Mouse (Mus musculus): ENCODE measurements around the gene Cdk2ap2.

Cdk2ap2 gene

DNA sequence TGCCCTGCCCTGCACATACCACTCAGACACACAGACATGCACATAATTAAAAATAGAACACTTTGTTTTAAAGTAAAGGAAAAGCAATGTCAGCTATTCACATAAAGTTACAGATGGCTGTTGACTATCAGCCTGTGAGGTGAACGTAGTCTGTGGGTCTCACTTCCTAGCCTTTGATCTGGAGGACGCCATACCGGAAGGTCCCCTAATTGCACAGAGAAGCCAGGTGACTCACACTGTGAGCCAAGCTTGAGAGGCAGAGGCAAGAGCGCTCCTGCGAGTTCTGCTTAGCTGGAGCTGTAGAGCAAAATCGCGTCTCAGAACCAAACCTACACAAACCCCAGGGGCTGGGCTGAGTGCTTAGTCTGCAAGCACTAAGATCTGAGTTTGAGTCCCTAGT lies 3.2 kb upstream of the Cdk2ap2 start:
- in situ Hi-C loops (cut with MboI, MseI): loop anchor here (5.0 kb wide), 1 partner anchor 36 kb away; the partner anchor contains the start of gene Gstp3

DNA sequence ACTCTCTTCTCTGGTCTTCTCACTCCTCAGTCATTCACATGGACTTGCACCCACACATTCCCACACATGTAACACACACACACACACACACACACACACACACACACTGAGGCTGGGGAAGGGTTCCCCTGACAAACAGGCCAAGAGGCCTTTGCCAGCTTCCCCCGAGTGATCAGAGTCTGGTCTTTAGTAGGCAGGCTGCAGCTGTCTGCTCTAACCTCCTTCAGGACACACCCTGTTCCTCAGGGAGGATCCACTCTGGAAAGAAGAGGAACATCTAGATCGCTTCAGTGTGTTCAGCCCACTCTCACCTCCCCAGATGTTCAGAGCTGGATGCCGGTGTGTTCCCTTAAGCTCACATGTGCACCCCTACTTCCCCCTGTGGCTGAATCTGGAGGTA lies 2.6 kb upstream of the Cdk2ap2 start:
- in situ Hi-C loops (cut with MboI, MseI): loop anchor here (5.0 kb wide), 1 partner anchor 37 kb away; the partner anchor contains the start of gene Gstp3

DNA sequence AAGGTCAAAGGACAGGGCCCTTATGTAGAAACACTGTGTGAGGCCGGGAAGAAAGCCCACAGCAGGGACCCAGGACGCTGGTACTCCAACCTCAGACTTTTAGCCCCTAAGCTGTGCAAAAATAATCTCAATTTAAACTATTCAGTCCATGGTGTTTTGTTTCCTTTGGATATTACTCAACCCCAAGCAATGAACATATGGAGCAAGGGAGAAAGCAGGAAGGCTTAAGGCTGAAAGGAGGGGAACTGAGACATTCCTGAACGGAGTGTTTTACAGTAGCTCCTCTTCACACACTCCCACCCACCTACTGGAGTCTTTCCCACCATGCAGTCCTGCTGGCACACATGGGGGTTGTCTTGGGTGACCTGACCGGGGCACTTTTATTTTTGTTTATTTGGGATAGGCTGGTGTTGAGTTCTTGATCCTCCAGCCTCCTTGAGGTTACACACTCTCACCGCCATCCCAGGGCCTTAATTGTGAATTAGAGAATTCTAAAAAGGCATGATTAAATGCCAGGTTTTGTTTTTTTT lies 2.1 kb upstream of the Cdk2ap2 start:
- in situ Hi-C loops (cut with MboI, MseI): loop anchor here (5.0 kb wide), 2 partner anchors 38 to 47 kb away; partner anchors contain the start of genes Cabp4 and Gstp3

GRCm38 (mm10) chr19:4095802-4096201 lies 1.2 kb upstream of the Cdk2ap2 start:
- in situ Hi-C loops (cut with MboI, MseI): loop anchor here (5.0 kb wide), 1 partner anchor 46 kb away; the partner anchor contains the start of gene Cabp4

- in situ Hi-C loops (cut with MboI, MseI): loop anchor here (5.0 kb wide), 1 partner anchor 45 kb away; the partner anchor contains the start of gene Cabp4
Measured at GRCm38 (mm10) chr19:4097441-4097825, 451 bp downstream of the Cdk2ap2 start.

DNA sequence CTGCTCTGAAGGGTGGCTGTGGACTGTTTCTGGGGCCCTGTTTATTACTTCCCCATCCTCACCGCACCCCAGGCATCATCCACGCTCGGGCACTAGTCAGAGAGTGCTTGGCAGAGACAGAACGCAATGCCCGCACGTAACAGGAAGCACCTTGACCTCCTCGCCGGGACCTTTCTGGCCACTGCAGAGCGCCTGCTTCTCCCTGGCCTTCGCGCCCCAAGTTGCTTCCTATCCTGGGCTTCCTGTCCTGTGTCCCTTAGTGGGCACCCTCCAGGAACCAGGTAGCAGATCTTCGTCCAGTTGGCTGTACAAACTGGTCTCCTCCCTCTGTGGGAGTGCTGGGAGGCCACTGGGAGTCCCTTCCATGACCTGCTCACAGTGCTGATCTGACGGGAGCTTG lies 1.4 kb downstream of the Cdk2ap2 start:
- in situ Hi-C loops (cut with MboI, MseI): loop anchor here (5.0 kb wide), 1 partner anchor 44 kb away; the partner anchor contains the start of gene Cabp4

DNA sequence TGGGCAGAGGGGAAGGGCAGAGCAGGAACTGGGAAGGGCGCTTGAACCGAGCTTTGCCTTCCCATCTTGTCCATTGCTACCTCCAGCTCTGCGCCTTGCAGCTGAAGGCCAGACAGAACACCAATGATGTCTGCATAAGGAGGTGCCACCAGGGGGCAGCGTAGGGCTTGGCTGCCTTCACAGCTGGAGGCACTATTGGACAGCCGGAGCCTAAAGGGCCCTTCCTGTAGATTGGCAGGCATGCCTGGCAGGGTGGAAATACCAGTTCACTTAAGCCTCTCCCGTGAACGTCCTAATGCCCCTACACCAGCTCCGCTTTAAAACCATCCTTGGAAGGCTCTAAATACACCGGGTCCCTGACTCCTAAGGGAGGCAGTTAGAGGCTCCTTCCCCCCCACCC lies 2.1 kb downstream of the Cdk2ap2 start:
- in situ Hi-C loops (cut with MboI, MseI): loop anchor here (5.0 kb wide), 1 partner anchor 43 kb away; the partner anchor contains the start of gene Cabp4

GRCm38 (mm10) chr19:4099837-4100717 lies 3.1 kb downstream of the Cdk2ap2 start, which contains the start of gene Pitpnm1:
Pitpnm1 (plus strand) TSS chr19:4099998.
- in situ Hi-C loops (cut with MboI, MseI): loop anchor here (5.0 kb wide), 1 partner anchor 42 kb away; the partner anchor contains the start of gene Cabp4

DNA sequence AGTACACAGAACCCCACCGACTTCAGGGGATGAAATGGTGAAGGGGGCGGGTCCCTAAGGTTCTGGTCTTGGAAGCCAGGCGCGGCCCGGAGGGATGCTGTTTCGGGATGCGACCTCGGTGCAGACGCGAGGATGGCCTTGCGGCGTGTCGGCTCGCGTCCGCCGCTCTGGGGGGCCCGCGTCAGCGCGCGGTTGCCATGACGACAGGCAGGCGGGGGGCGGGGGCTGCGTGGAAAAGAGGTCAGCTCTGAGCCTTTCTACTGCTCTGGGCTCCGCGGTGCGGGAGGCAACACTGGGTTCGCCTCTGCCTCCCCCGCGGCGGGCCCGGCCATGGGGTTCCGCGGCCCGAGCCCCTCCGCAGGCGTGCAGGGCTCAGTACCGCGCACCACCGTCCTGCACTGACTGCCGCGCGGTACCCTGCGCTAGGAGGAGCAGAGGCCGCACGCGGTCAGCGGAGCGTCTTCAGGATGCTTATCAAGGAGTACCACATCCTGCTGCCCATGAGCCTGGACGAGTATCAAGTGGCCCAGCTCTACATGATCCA lies 3.8 kb downstream of the Cdk2ap2 start:
- in situ Hi-C loops (cut with MboI, MseI): no loop called here

GRCm38 (mm10) chr19:4101466-4101865 lies 4.5 kb downstream of the Cdk2ap2 start:
- in situ Hi-C loops (cut with MboI, MseI): no loop called here

- in situ Hi-C loops (cut with MboI, MseI): no loop called here
Measured at GRCm38 (mm10) chr19:4102049-4102448, 5.1 kb downstream of the Cdk2ap2 start.

- in situ Hi-C loops (cut with MboI, MseI): no loop called here
Measured at GRCm38 (mm10) chr19:4102626-4103025, 5.6 kb downstream of the Cdk2ap2 start.

GRCm38 (mm10) chr19:4103294-4103693 lies 6.3 kb downstream of the Cdk2ap2 start:
- in situ Hi-C loops (cut with MboI, MseI): no loop called here

GRCm38 (mm10) chr19:4103792-4104191 lies 6.8 kb downstream of the Cdk2ap2 start:
- in situ Hi-C loops (cut with MboI, MseI): no loop called here

- in situ Hi-C loops (cut with MboI, MseI): no loop called here
Measured at GRCm38 (mm10) chr19:4104675-4105194, 7.8 kb downstream of the Cdk2ap2 start.

GRCm38 (mm10) chr19:4106654-4107053 lies 9.7 kb downstream of the Cdk2ap2 start:
- in situ Hi-C loops (cut with MboI, MseI): no loop called here

GRCm38 (mm10) chr19:4108535-4108934 lies 11.6 kb downstream of the Cdk2ap2 start:
- in situ Hi-C loops (cut with MboI, MseI): no loop called here

DNA sequence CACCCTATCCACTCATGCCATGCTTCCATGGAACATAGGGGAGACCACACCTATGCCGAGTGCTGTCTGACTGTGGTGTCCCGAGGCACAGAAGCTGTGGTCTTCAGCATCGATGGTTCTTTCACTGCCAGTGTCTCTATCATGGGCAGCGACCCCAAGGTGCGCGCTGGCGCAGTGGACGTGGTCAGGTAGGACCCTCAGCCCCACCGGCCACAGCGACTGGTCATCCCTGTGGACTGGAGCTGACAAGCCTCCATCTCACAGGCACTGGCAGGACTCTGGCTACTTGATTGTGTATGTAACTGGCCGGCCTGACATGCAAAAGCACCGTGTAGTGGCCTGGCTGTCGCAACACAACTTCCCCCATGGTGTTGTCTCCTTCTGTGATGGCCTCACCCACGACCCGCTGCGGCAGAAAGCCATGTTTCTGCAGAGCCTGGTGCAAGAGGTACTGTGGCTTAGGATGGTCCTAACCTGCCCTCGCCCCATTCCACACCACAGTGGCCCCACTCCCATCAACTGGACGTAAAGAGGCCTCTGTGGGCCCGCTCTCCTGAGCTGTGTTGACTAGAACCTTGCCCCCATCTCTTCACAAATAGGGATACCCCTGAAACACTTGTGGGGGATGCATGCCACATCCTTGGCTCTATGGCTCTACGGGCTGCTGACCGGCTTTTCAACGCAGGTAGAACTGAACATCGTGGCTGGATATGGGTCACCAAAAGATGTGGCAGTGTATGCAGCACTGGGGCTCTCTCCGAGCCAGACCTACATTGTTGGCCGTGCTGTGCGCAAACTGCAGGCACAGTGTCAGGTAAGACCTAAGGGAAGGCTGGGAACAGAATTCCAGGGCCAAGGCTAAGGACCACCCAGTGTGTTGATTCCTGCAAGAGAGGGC lies 15.3 kb downstream of the Cdk2ap2 start:
- in situ Hi-C loops (cut with MboI, MseI): loop anchor here (5.0 kb wide), 1 partner anchor 50 kb away; the partner anchor contains the start of gene Rps6kb2

GRCm38 (mm10) chr19:4113186-4113805 lies 16.3 kb downstream of the Cdk2ap2 start:
- in situ Hi-C loops (cut with MboI, MseI): loop anchor here (5.0 kb wide), 1 partner anchor 49 kb away; the partner anchor contains the start of gene Rps6kb2

- in situ Hi-C loops (cut with MboI, MseI): loop anchor here (5.0 kb wide), 1 partner anchor 48 kb away; the partner anchor contains the start of gene Rps6kb2
Measured at GRCm38 (mm10) chr19:4113806-4114230, 16.8 kb downstream of the Cdk2ap2 start.

All from T-helper 2 cell (primary cell).